Mouse (Mus musculus): ENCODE results near the gene Clic6. TPM values are rescaled to one million over a fixed set of nuclear protein-coding genes. Genes with fewer than 3 reads are reported as not detected.

Clic6 gene
- 1 to 10 TPM in 1 of 2 experiments, under 1 TPM in 1; 0.17 to 1.7 TPM for total RNA-seq (2021)
- long read RNA-seq, experiment 1, result 0 reads
- long read RNA-seq, experiment 2, transcript Clic6-201 (6 exons, 3,758 nt), result major isoform, 6 of 7 reads
- long read RNA-seq, experiment 2, partial matches to known transcripts, result 0 of 7 reads
- long read RNA-seq, experiment 2, other reads (novel, unspliced or antisense), result 1 of 7 reads

DNA sequence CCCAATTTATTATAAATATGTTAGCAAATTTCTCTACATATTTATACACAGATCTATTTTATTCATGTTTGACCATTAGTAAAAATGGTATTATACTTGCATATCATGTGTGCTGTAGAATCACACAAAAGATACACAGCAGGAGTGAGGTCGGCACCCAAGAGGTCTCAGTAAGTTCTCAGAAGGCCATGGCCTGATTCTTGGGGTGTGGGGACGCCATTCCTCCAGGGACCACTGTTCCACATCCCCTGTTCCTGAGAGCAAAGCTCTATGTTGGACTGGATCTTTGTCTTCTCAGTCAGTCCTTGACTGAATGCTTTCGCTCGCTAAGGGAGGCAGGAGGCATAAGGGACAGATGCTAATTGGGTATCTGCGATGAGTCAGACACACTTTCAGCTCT is at the start of gene Clic6:
Gene Clic6 (plus strand): TSS at position 301 of the 400 bp plus-strand sequence.
- DNase-seq (ENCODE audit: low spot score in 2 of 2), result no peak

- no peak for DNase-seq (ENCODE audit: low spot score in 2 of 2)
Measured at GRCm38 (mm10) chr16:92439775-92440174, 45.8 kb upstream of the Clic6 start.

DNA sequence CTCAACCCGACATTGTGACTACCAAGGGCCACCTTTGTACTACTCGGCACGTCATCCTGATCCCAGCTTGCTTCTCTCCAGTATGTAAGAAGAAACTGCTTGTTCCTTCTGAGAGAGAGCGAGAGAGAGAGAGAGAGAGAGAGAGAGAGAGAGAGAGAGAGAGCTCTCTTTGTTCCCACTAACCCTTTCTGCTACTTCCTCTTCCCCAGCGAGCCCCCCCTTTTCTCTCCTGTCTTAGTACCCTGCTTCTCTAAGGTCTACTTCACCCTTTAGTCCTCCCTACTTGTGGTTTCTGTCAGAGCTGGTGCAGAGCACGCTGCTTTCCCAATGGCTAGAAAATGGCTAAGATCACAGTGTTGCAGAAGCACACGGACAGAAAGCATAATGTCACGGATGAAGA is 45.3 kb upstream of the Clic6 start:
- DNase-seq (ENCODE audit: low spot score in 2 of 2), result no peak

DNA sequence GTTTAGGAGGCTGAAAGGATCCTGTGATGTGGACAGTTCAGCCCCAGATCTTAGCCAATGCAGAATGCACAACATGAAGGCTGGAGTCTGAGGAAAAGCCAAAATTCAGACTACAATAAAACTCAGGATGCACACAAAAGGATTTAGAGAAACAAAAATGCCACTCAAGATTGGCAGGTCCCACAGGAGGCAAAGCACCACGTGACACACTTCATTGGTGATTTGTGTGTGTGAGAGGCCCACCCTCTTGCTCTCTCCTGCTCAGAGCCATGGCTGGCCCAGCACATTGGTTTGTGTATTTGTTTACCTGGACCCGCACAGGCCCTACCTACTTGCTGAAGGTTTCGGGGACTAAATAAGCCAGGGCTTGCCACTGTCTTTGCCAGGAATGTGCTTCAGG is 44.3 kb upstream of the Clic6 start:
- DNase-seq (ENCODE audit: low spot score in 2 of 2), result no peak

DNA sequence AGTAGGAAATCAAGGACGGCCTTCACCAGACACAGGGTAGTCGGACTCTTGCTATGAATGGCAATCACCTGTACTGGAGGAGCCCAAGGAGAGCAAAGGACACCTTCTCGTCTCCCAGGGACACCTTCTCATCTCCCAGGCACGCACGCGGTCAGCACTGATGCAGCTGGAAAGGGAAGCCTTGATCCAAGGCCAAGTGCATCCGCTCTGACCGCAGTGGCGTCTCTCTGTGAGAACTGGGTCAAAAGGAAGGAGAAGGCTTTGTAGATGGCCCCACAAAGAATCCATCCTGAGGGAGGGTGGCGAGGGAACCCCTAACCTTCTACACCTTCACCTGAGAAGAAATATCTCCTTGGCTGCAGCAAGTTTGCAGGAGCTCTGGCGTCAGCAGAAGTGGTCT is 43.4 kb upstream of the Clic6 start:
- no peak for DNase-seq (ENCODE audit: low spot score in 2 of 2)

DNA sequence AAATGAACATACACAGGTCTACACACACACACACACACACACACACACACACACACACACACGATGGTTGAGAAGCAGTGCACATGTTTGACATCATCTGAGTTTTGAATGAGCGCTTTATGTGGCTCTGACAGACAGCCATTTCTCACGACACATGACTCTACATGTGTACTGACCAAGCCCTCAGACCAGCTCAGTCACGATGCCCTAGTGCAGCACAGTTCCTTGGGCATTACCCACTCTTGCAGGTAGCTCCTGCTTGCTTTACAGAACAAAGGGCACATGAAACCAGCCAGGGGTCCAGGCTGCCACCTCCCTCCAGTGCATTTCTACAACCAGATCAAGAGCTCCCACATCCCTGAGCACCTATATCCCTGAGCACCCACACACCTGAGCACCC is 42.6 kb upstream of the Clic6 start:
- DNase-seq (ENCODE audit: low spot score in 2 of 2), result no peak

GRCm38 (mm10) chr16:92443644-92444113 is 41.9 kb upstream of the Clic6 start:
- peak in 1 of 2 experiments; percentile 27 for DNase-seq (ENCODE audit: low spot score in 2 of 2)

DNA sequence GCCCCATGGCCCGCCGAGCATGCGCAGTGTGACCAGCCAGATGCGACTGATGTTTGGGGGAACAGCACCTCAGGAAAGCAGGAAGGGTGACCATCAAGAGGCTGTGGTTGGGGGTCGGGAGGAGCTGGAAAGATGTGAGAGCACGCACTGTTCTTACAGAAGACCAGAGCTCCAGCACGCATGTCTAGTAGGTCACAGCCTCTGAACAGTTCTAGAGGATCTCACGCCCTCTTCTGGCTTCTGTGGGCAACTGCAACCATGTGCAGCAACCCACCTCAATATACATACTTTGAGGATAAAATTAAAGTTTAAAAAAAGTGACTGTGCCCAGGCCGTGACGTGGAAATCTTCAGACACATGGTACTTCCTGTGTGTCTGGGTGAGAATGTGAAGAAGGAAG is 40.2 kb upstream of the Clic6 start:
- no peak for DNase-seq (ENCODE audit: low spot score in 2 of 2)

- no peak for DNase-seq (ENCODE audit: low spot score in 2 of 2)
Measured at GRCm38 (mm10) chr16:92449080-92449479, 36.5 kb upstream of the Clic6 start.

GRCm38 (mm10) chr16:92450331-92450730 is 35.2 kb upstream of the Clic6 start:
- DNase-seq (ENCODE audit: low spot score in 2 of 2), result no peak

GRCm38 (mm10) chr16:92451516-92452072 is 33.9 kb upstream of the Clic6 start:
- DNase-seq (ENCODE audit: low spot score in 2 of 2), result no peak

DNA sequence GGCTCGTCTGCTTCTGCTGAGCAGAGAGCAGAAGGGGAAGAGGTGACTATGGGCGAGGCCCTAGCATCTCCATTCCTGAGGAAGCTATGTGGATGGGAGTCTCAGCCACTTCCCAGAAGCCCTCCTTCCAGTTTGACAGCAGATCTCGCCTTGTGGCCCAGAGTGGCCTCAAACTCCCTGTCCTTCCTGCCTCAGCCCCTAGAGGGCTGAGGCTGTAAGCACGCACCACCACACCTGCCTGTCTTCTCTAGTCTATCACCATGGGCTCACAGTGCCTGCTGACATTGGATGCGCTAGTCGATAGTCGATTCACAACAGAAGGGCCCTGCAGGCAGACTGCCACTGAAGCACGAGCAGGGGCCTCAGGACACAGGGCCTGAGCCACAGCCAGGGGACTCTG is 32.9 kb upstream of the Clic6 start:
- DNase-seq (ENCODE audit: low spot score in 2 of 2), result no peak

DNA sequence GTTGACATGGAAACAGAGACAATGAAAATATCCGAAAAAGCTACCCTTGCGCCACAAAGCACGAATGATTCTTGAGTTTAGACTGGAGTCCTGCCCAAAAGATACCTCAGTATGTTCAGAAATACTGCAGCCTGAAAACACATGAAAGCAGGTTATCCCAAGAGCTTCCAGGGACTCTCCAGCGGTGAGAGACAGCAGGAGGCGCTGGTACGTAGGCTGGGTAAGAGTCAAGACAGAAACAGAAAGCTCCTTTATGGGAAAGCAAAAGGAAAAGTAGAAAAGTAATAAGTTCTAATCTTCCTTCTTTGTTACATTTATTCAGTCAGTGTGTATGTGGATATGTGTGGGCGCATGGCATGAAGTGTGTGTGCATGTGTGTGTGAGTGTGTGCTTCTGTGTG is 31.5 kb upstream of the Clic6 start:
- no peak for DNase-seq (ENCODE audit: low spot score in 2 of 2)

- DNase-seq (ENCODE audit: low spot score in 2 of 2), result no peak
Measured at GRCm38 (mm10) chr16:92454495-92454894, 31.0 kb upstream of the Clic6 start.

DNA sequence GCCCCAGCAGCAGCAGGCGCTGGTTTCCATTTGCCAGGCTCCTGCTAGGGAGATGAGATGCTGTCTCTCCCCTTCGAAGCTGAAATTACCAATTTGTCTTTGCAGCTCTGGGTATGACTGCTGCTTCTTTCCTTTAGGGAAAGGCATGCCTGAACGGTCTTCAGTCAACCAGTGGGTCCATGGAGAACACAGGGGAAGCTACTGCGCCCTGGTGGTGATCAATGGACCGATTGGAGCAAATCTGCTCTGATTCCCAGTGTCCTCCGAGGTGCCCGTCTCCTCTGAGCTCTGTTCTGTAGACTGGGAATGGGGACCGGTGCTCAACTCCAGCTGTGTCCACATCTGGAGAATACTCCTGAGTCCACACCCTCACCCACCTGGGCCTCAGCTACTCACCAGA is 30.0 kb upstream of the Clic6 start:
- DNase-seq (ENCODE audit: low spot score in 2 of 2), result no peak

DNA sequence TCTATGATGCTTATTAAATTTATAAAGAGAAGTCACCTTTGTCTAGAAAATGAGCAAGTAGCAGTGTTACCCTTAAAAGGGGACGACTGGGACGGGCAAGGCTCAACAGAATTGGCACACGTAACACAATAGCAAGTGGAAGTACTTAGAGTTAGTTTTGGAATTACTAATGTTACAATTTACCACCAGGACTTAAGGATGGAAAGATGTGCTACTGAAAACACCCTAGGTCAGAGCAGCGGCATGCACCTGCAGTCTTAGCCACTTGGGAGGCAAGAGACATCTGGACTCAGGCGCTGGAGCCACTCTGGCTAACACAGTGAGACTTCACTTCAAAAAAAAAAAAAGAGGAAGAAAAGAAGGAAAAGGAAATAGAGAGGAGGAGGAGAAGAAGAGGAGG is 29.6 kb upstream of the Clic6 start:
- no peak for DNase-seq (ENCODE audit: low spot score in 2 of 2)

- peak in 1 of 2 experiments; percentile 52 for DNase-seq (ENCODE audit: low spot score in 2 of 2)
Measured at GRCm38 (mm10) chr16:92457594-92457993, 27.9 kb upstream of the Clic6 start.

- DNase-seq (ENCODE audit: low spot score in 2 of 2), result no peak
Measured at GRCm38 (mm10) chr16:92461412-92461811, 24.1 kb upstream of the Clic6 start.

DNA sequence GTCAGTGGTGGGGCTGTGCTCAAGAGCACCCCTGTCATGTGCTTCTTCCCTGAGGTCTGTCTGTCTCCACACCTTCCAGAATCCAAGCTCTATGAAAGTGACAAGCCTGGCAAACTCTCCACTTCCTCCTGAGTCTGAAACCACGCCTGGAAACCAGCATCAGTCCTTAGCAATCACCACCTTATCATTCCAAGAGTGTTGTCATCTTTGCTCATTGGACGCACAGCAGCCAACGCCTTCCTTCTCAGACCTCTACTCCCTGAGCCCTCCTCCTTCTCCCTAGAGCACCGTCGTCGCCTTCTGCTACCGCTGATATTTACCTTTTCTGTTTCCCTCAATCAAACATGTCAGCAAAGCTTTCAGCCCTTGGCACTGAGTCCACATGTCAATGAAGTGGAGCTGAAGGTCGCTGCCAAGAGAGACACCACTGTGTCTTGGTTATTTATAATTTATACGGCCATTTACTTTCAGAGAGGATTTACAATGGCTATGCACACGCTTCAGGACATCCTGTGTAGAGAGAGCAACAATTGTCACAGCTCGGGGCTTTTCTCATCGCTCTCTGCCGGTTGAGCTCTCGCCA is 21.1 kb upstream of the Clic6 start:
- no peak for DNase-seq (ENCODE audit: low spot score in 2 of 2)

DNA sequence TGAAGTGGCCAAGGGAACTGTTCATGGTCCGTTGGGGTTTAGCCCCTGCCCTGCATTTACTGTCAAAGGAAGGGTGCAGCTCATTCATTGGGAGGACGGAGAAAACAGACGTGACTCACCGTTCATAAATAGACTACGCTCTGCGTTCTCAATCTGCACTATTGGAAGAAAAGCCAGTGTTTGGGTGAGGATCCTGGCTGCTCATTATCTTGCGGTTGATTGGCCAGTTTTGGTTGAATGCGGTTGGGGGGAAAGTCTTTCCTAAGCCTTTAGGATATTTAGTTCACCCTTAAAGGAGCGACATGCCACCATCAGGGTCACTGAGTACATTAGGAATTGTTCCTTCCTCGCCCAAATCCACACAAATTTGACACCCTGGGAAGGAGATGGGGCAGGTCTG is 20.3 kb upstream of the Clic6 start:
- no peak for DNase-seq (ENCODE audit: low spot score in 2 of 2)

GRCm38 (mm10) chr16:92465642-92466526 is 19.7 kb upstream of the Clic6 start:
- peak; percentile 70 to 87 for DNase-seq (ENCODE audit: low spot score in 2 of 2)

- DNase-seq (ENCODE audit: low spot score in 2 of 2), result no peak
Measured at GRCm38 (mm10) chr16:92467041-92467440, 18.5 kb upstream of the Clic6 start.
